Mouse (Mus musculus): Measurements from ENCODE around the gene Rapgef1. TPM values are rescaled to one million over a fixed set of nuclear protein-coding genes. Genes with fewer than 3 reads are reported as not detected.
A peak's percentile ranks its signal among the peaks of the same experiment; 100 is the strongest.

Gene Rapgef1
- total and polyA plus RNA-seq, 3 experiments: 86.5 to 185 (median 170) TPM

DNA sequence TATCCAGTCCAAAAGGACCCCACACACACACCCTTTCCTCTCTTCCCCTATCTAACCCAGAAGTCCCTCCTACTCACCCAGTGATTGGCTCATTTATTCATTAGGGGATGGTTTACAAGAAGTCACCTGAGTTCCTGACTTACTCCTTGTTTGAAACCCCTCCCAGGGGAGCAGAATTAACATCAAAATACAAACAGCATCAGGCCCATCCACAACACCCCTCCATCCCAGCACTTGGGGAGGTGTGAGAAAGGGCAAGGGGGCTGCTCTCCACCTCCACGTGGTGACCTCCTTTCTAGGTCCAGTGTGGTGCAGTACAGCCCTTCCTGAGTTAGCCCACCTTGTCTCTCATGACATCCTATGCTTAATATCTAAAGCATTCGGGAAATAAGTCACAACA, 110.0 kb downstream of the Rapgef1 start:
- no peaks in the 10 kb centered on the region for H3K9me3 ChIP-seq (replicated peaks; ENCODE audit: low read length)
- TF ChIP-seq POLR2AphosphoS2 (IDR thresholded peaks at IDR 0.05; ENCODE audit: low read depth, low read length) (peak; percentile 29; the same call in 1 of the 2 replicates), ZC3H11A (IDR thresholded peaks at IDR 0.05; ENCODE audit: low read depth, low read length) (no peak), CHD1 (IDR thresholded peaks at IDR 0.05; ENCODE audit: low read depth, low read length) (no peak), MAX (IDR thresholded peaks at IDR 0.05; ENCODE audit: low read length) (no peak)
- H3K27me3 ChIP-seq (replicated peaks): no peaks in the 10 kb centered on the region
- no peaks in the 10 kb centered on the region for H3K79me2 ChIP-seq (replicated peaks; ENCODE audit: control insufficient read depth, extremely low read depth, insufficient read depth, poor library complexity, severe bottlenecking)
- no peak overlapping the region for H3K4me3 ChIP-seq (replicated peaks in 1 of 3; ENCODE audit: low read depth in 2 of 3, low read length in 2 of 3, poor library complexity in 1 of 3)
- H3K9ac ChIP-seq (ENCODE audit: insufficient read depth, low read depth): no peak overlapping the region
- H3K36me3 ChIP-seq (replicated peaks in 1 of 2; ENCODE audit: control insufficient read depth in 1 of 2, insufficient read depth in 1 of 2, low read length in 1 of 2): peaks cover 94 to 99% of the 10 kb centered on the region in 2 experiments
- dilution Hi-C loops (cut with MboI; ENCODE audit: extremely low pct_ligation_motif_present, extremely low pct_unique_long_range_greater_than_20kb, low sequenced_read_pairs): no loop called here
- in situ Hi-C loops (cut with MboI; ENCODE audit: low pct_ligation_motif_present, low pct_unique_long_range_greater_than_20kb, low sequenced_read_pairs): no loop called here
- H3K4me2 ChIP-seq (ENCODE audit: insufficient read depth, low read depth, poor library complexity, severe bottlenecking): no peak overlapping the region
- DNase-seq (ENCODE audit: extremely low read depth): no peak
- peaks cover 3 to 34% of the 10 kb centered on the region in 2 experiments; a peak in 3 of 4 replicates for H3K4me1 ChIP-seq (ENCODE audit: control insufficient read depth in 1 of 2, insufficient read depth in 2 of 2)
- no peak overlapping the region for H3K27ac ChIP-seq (ENCODE audit: insufficient read depth, low read depth)

- no peak overlapping the region for H3K4me2 ChIP-seq (ENCODE audit: insufficient read depth, low read depth, poor library complexity, severe bottlenecking)
- no peaks in the 10 kb centered on the region for H3K79me2 ChIP-seq (replicated peaks; ENCODE audit: control insufficient read depth, extremely low read depth, insufficient read depth, poor library complexity, severe bottlenecking)
- no peak overlapping the region for H3K9ac ChIP-seq (ENCODE audit: insufficient read depth, low read depth)
- H3K9me3 ChIP-seq (replicated peaks; ENCODE audit: low read length): no peaks in the 10 kb centered on the region
- H3K36me3 ChIP-seq (replicated peaks in 1 of 2; ENCODE audit: control insufficient read depth in 1 of 2, insufficient read depth in 1 of 2, low read length in 1 of 2): peaks cover 92 to 98% of the 10 kb centered on the region in 2 experiments
- in situ Hi-C loops (cut with MboI; ENCODE audit: low pct_ligation_motif_present, low pct_unique_long_range_greater_than_20kb, low sequenced_read_pairs) (no loop called here), dilution Hi-C loops (cut with MboI; ENCODE audit: extremely low pct_ligation_motif_present, extremely low pct_unique_long_range_greater_than_20kb, low sequenced_read_pairs) (no loop called here)
- no peak overlapping the region for H3K27ac ChIP-seq (ENCODE audit: insufficient read depth, low read depth)
- H3K4me3 ChIP-seq (replicated peaks in 1 of 3; ENCODE audit: low read depth in 2 of 3, low read length in 2 of 3, poor library complexity in 1 of 3): no peak overlapping the region
- H3K27me3 ChIP-seq (replicated peaks): no peaks in the 10 kb centered on the region
- H3K4me1 ChIP-seq (ENCODE audit: control insufficient read depth in 1 of 2, insufficient read depth in 2 of 2): peaks cover 3 to 26% of the 10 kb centered on the region in 2 experiments; a peak in 3 of 4 replicates
- DNase-seq (ENCODE audit: extremely low read depth): peak; percentile 35
- 0 out of 2 replicates have a peak, but pooled peaks have one; percentile 13 for TF ChIP-seq IRF4 (IDR thresholded peaks at IDR 0.05; ENCODE audit: low read depth, low read length)
- no peak for TF ChIP-seq USF2 (conservative IDR thresholded peaks at IDR 0.05; ENCODE audit: low read depth, low read length)
- TF ChIP-seq GABPA (IDR thresholded peaks at IDR 0.05; ENCODE audit: insufficient replicate concordance, low read depth, low read length): no peak
- TF ChIP-seq MAX (IDR thresholded peaks at IDR 0.05; ENCODE audit: low read length): no peak
- no peak for TF ChIP-seq CHD1 (IDR thresholded peaks at IDR 0.05; ENCODE audit: low read depth, low read length)
- TF ChIP-seq ELF1 (IDR thresholded peaks at IDR 0.05; ENCODE audit: low read depth, low read length): no peak
- TF ChIP-seq RCOR1 (conservative IDR thresholded peaks at IDR 0.05; ENCODE audit: low read depth, low read length): no peak
- TF ChIP-seq ETS1 (conservative IDR thresholded peaks at IDR 0.05; ENCODE audit: low read depth, low read length): no peak
- TF ChIP-seq NRF1 (IDR thresholded peaks at IDR 0.05; ENCODE audit: low read depth, low read length): no peak
- peak; percentile 52 for TF ChIP-seq SMC3 (IDR thresholded peaks at IDR 0.05; ENCODE audit: low read depth, low read length)
- no peak for TF ChIP-seq NELFE (IDR thresholded peaks at IDR 0.05; ENCODE audit: low read depth, low read length)
- no peak for TF ChIP-seq E2F4 (IDR thresholded peaks at IDR 0.05; ENCODE audit: insufficient replicate concordance, low read depth, low read length)
- TF ChIP-seq CHD2 (IDR thresholded peaks at IDR 0.05; ENCODE audit: low read length): no peak
- TF ChIP-seq MYC (IDR thresholded peaks at IDR 0.05; ENCODE audit: low read depth, low read length): no peak
- TF ChIP-seq POLR2A (IDR thresholded peaks at IDR 0.05; ENCODE audit: low read depth, low read length): no peak
- no peak for TF ChIP-seq MAZ (IDR thresholded peaks at IDR 0.05; ENCODE audit: low read depth, low read length)
- TF ChIP-seq MAFK (IDR thresholded peaks at IDR 0.05; ENCODE audit: insufficient replicate concordance, low read length): no peak
- TF ChIP-seq TCF12 (IDR thresholded peaks at IDR 0.05; ENCODE audit: low read depth, low read length): no peak
- TF ChIP-seq ZMIZ1 (IDR thresholded peaks at IDR 0.05; ENCODE audit: low read depth, low read length): no peak
- TF ChIP-seq SIN3A (IDR thresholded peaks at IDR 0.05; ENCODE audit: low read length): no peak
- peak in 1 of 2 experiments; percentile 67; a peak in 2 of 4 replicates for TF ChIP-seq CTCF (conservative IDR thresholded peaks at IDR 0.05 in 1 of 2, IDR thresholded peaks at IDR 0.05 in 1 of 2; ENCODE audit: low read depth in 2 of 2, low read length in 2 of 2)
- TF ChIP-seq HCFC1 (IDR thresholded peaks at IDR 0.05; ENCODE audit: low read depth, low read length): no peak
- TF ChIP-seq POLR2AphosphoS2 (IDR thresholded peaks at IDR 0.05; ENCODE audit: low read depth, low read length): no peak
- peak; percentile 64 for TF ChIP-seq RAD21 (IDR thresholded peaks at IDR 0.05; ENCODE audit: low read depth, low read length)
- no peak for TF ChIP-seq JUN (IDR thresholded peaks at IDR 0.05; ENCODE audit: insufficient read depth, low read depth, low read length)
- TF ChIP-seq ZNF384 (IDR thresholded peaks at IDR 0.05; ENCODE audit: low read depth, low read length): no peak
- TF ChIP-seq MXI1 (IDR thresholded peaks at IDR 0.05; ENCODE audit: low read depth, low read length): no peak
- no peak for TF ChIP-seq MEF2A (IDR thresholded peaks at IDR 0.05; ENCODE audit: borderline replicate concordance, low read depth, low read length)
- TF ChIP-seq JUND (conservative IDR thresholded peaks at IDR 0.05; ENCODE audit: low read depth, low read length): no peak
- no peak for TF ChIP-seq PAX5 (IDR thresholded peaks at IDR 0.05; ENCODE audit: low read length)
- TF ChIP-seq KAT2A (IDR thresholded peaks at IDR 0.05; ENCODE audit: insufficient replicate concordance, low read length): no peak
- no peak for TF ChIP-seq ZKSCAN1 (IDR thresholded peaks at IDR 0.05; ENCODE audit: borderline replicate concordance, low read depth, low read length)
Observed at GRCm38 (mm10) chr2:29731545-29731944, 112.0 kb downstream of the Rapgef1 start.

Data from CH12.LX (cell line).